Mouse (Mus musculus) ES-Bruce4 (cell line): Measurements from ENCODE around the gene Nae1. TPM values are rescaled to one million over a fixed set of nuclear protein-coding genes. Genes with fewer than 3 reads are reported as not detected.
A peak's percentile ranks its signal among the peaks of the same experiment; 100 is the strongest.

Source experiments
- H3K27ac ChIP-seq: 2 replicates; pipeline ENCODE4 v1.5.1; 2012; ENCODE audit warnings: low read length, inconsistent platforms; ENCODE audit not compliant: insufficient read depth
- H3K27me3 ChIP-seq: 2 replicates; pipeline ENCODE4 v1.6.1; 2012; ENCODE audit warnings: mild to moderate bottlenecking, low read length, inconsistent platforms; ENCODE audit not compliant: control insufficient read depth, poor library complexity, insufficient read depth, severe bottlenecking
- H3K36me3 ChIP-seq: 2 replicates; pipeline ENCODE4 v1.6.1; 2012; ENCODE audit warnings: inconsistent platforms, mild to moderate bottlenecking, low read length, moderate library complexity; ENCODE audit not compliant: control insufficient read depth, poor library complexity, insufficient read depth, severe bottlenecking
- H3K4me1 ChIP-seq: one replicate; pipeline ENCODE4 v1.8.1; 2011; ENCODE audit warnings: low read length; ENCODE audit not compliant: control insufficient read depth, insufficient read depth
- H3K4me3 ChIP-seq: 2 replicates; pipeline ENCODE4 v1.5.1; 2011; ENCODE audit warnings: low read depth, mild to moderate bottlenecking, low read length
- H3K9ac ChIP-seq: 2 replicates; pipeline ENCODE4 v1.6.1; 2012; ENCODE audit warnings: low read depth, mild to moderate bottlenecking, inconsistent platforms; ENCODE audit not compliant: poor library complexity, severe bottlenecking
- H3K9me3 ChIP-seq: replicated peaks from 2 replicates; pipeline ENCODE4 v1.6.1; 2012; ENCODE audit warnings: mild to moderate bottlenecking, low read length, inconsistent platforms; ENCODE audit not compliant: control insufficient read depth, poor library complexity, insufficient read depth, severe bottlenecking
- CTCF ChIP-seq: IDR thresholded peaks from one replicate; pipeline ENCODE4 v1.8.1; 2011; ENCODE audit warnings: low read depth, low read length
- EP300 ChIP-seq: IDR thresholded peaks from 2 replicates; pipeline ENCODE4 v1.6.1; 2011; ENCODE audit warnings: low read depth, low read length; ENCODE audit not compliant: insufficient read depth
- POLR2A ChIP-seq: IDR thresholded peaks from one replicate; pipeline ENCODE4 v1.8.1; 2011; ENCODE audit warnings: low read length; ENCODE audit not compliant: insufficient read depth
- polyA plus RNA-seq: library from polyadenylated mRNA; stranded (reverse); fragments of >200 nt; gene quantifications from 2 replicates; pipeline ENCODE4 v1.2.4, GENCODE M21; 2011; ENCODE audit warnings: low read depth; ENCODE audit not compliant: missing spikeins, insufficient read depth, insufficient read length

Nae1 gene
- polyA plus RNA-seq, 1 experiment = 114 TPM

DNA sequence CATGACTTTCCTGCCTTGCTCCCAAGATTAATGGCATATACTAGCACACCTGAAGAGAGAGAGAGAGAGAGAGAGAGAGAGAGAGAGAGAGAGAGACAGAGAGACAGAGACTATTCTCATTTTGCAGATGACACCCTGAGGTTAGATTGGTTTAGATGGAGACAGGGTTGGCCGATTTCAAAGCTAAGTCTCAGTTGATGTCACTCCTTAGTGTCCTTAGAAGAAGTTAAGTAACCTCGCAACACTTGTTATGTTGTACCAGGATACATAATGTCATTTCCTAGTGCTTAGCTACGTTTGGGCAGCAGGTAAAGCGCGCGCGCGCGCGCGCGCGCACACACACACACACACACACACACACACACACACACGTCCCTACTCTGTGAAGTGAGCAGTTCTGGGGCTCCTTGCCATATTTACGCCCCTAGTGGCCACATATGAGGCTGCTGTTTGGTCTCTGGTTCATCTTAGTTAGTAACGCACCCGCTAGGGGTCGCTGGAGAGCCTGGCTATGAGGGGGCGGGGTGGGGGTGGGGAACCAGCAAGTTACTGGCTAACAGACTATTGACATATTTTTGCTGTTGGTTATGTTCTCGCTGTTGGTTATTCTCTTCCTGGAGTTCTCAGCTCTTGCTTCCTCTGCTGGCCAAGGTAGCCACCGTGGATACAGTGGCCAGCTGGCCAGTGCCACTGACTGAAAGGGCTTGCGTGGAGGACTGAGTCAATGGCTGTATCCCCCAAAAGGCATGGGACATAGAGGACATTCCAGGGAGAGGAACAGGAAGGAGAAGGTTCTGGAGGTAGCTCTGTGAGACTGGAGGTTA lies 30.4 kb upstream of the Nae1 start:
- Histone ChIP-seq H3K9ac (no peak overlapping the region), H3K27ac (no peak overlapping the region), H3K9me3 (no peaks in the 10 kb centered on the region), H3K36me3 (no peaks in the 10 kb centered on the region), H3K4me1 (no peaks in the 10 kb centered on the region), H3K27me3 (no peaks in the 10 kb centered on the region), H3K4me3 (no peak overlapping the region)
- TF ChIP-seq EP300 (no peak), POLR2A (no peak), CTCF (peak; percentile 81)

DNA sequence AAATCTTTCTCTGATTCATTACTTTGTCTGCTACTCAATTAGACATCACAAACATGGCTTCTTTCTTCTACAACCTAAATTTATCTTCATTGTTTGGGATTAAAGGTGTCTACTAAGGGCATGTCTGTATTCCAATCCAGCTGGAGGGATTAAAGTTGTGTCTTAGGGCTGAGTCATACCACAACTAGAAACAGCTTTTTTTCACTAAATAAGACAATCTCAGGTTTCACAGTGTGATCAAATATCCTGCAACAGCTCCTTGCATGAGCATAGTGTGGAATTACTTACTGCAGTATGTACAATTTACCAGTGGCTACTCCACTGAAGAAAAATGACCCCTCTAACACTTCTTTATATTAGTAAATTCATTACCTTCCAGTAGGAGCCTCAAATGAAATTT lies 26.3 kb upstream of the Nae1 start:
- Histone ChIP-seq H3K4me1 (no peaks in the 10 kb centered on the region), H3K9ac (no peak overlapping the region), H3K9me3 (no peaks in the 10 kb centered on the region), H3K27me3 (no peaks in the 10 kb centered on the region), H3K36me3 (no peaks in the 10 kb centered on the region), H3K4me3 (no peak overlapping the region), H3K27ac (no peak overlapping the region)
- no peak for TF ChIP-seq CTCF
- TF ChIP-seq EP300 = no peak
- TF ChIP-seq POLR2A = no peak

DNA sequence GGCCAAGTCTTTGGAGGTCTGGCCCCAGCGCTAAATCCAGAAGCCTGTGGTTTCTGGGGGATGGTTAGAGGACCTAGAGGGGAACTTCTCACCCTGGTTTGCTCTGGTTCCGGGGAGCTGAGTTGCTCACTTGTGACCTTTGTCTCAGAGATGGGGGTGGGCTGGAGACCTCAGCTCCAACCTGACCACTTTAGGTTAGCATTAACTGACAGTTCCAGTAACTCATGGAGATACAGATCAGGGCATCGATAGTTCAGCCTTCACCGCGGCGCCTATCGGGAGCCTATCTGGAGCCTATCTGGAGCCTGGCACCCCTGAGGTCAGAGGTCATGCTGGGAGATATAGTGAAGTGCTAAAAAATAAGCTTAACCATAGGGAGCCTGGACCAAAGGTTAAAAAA lies 22.8 kb upstream of the Nae1 start:
- no peak overlapping the region for H3K27ac ChIP-seq
- H3K4me3 ChIP-seq = no peak overlapping the region
- TF ChIP-seq EP300 (no peak), POLR2A (no peak), CTCF (no peak)
- H3K27me3 ChIP-seq = no peaks in the 10 kb centered on the region
- H3K9me3 ChIP-seq = no peaks in the 10 kb centered on the region
- no peaks in the 10 kb centered on the region for H3K36me3 ChIP-seq
- no peaks in the 10 kb centered on the region for H3K4me1 ChIP-seq
- H3K9ac ChIP-seq = no peak overlapping the region

DNA sequence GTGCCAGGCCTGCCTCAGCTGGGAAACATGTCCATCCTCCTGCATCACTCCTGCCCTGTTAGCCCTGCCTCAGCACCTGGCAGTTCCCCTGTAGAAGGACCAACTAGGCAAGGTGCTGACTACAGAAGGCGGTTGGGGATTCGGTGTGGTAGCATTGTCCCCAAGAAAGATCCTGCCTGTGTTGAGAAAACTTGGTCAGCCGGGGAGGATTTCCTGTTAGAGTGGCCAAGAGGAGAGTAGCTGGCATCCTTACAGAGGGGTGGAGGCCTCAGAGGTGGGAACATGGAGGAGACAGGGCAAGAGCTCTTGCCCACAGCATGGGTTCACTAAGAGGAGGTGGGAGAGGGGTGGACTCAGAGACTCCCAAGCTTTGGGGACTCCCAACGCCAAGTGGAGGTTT lies 20.8 kb upstream of the Nae1 start:
- Histone ChIP-seq H3K4me1 (no peaks in the 10 kb centered on the region), H3K36me3 (no peaks in the 10 kb centered on the region), H3K9me3 (no peaks in the 10 kb centered on the region; the same call in 1 of the 2 replicates), H3K27ac (no peak overlapping the region), H3K9ac (no peak overlapping the region), H3K4me3 (no peak overlapping the region), H3K27me3 (no peaks in the 10 kb centered on the region)
- TF ChIP-seq EP300 (no peak), POLR2A (no peak)

DNA sequence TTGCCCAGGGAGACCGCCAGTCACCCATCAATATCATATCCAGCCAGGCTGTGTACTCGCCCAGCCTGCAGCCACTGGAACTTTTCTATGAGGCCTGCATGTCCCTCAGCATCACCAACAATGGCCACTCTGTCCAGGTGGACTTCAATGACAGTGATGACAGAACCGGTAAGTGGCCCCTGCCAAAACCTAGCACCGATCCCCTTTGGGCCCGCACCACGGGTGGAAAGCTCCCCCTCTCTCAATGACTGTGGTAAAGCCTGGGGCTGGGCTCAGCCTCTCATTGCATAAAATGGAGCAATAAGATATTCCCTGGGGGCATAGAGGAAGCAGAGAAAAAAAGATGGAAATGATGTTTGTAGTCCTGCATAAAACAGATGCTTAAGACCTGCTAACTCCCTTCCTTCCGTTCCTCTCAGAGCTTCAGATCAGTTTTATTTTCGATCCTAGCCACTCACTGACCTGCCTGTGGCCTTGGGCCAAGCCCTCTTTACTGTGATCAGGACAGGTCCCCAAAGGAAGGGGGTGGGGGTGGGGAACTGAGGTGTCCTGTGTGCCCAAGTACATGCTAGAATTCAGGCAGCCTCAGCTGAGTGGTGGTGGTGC lies 9.1 kb upstream of the Nae1 start:
- H3K27me3 ChIP-seq = peaks cover 31% of the 10 kb centered on the region
- no peak overlapping the region for H3K9ac ChIP-seq
- no peak overlapping the region for H3K4me3 ChIP-seq
- no peaks in the 10 kb centered on the region for H3K36me3 ChIP-seq
- H3K27ac ChIP-seq = no peak overlapping the region
- no peaks in the 10 kb centered on the region for H3K9me3 ChIP-seq
- H3K4me1 ChIP-seq = no peaks in the 10 kb centered on the region
- TF ChIP-seq CTCF (no peak), EP300 (no peak), POLR2A (no peak)

DNA sequence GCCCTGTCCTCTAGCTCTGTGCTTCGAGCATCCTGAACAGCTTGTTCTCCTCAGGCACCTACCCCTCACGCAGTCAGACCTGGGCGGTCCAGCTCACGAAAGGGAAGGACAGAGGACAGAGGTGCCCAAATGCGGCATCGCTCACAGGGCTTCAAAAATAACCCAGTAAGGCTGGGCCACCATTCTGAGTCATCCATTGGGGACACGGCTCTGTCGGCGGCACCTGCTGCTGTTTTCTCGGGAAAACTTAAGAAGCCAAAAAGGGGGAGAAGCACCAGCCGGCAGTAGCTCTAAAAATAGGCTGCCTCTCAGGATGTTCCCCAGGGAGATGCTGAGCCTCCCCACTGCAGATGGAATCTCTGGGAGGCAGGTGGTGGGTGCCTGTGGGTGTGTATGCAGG lies 7.7 kb upstream of the Nae1 start:
- Histone ChIP-seq H3K4me3 (no peak overlapping the region), H3K4me1 (no peaks in the 10 kb centered on the region), H3K27ac (no peak overlapping the region), H3K27me3 (peaks cover 31% of the 10 kb centered on the region), H3K36me3 (no peaks in the 10 kb centered on the region), H3K9me3 (no peaks in the 10 kb centered on the region), H3K9ac (no peak overlapping the region)
- TF ChIP-seq CTCF (no peak), POLR2A (no peak), EP300 (no peak)
